Mouse (Mus musculus) kidney, postnatal 4 days (tissue): ENCODE data around the gene Actr6.
"Not testable (repeated sequence)": the region's sequence is repeated elsewhere in the genome, so short reads cannot be mapped to it uniquely, and the experiment has no call there.

ENCODE experiments used
- DNase-seq, 2 experiments: peaks; one replicate each; pipeline ENCODE4 v3.0.0; 2021; ENCODE audit warnings: mixed read lengths in 2 of 2

The Actr6 gene

DNA sequence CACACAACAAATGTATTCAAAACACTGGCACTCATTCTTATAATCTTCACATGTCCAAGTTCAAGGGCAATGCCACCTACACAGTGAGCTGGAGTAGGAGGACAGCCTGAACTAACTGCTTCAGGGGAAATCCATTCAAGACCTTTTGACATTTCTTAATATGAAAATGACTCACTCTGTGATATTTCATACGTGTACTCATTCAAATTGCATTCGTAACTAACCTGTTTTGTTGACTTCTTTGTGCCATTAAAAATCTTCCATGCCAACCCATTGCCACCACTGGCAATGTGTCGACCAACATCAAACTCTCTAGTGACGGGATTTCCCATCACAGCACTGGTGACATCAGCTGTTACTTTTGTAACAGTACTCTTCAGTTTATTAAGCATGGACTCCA lies 54.0 kb downstream of the Actr6 start:
- no peak for DNase-seq

- DNase-seq = no peak
Measured at GRCm38 (mm10) chr10:89676609-89677008, 55.5 kb downstream of the Actr6 start.

DNA sequence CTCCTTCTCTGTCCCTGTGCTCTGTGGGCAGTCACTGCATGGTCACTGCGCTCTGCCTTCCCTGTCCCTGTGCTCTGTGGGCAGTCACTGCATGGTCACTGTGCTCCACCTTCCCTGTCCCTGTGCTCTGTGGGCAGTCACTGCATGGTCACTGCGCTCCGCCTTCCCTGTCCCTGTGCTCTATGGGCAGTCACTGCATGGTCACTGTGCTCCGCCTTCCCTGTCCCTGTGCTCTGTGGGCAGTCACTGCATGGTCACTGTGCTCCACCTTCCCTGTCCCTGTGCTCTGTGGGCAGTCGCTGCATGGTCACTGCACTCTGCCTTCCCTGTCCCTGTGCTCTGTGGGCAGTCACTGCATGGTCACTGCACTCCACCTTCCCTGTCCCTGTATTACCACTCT lies 61.7 kb downstream of the Actr6 start:
- not testable (repeated sequence) for DNase-seq

- peak in 1 of 2 experiments; percentile 33 for DNase-seq
Measured at GRCm38 (mm10) chr10:89667571-89667970, 64.5 kb downstream of the Actr6 start.

GRCm38 (mm10) chr10:89665679-89666078 lies 66.4 kb downstream of the Actr6 start:
- no peak for DNase-seq

DNA sequence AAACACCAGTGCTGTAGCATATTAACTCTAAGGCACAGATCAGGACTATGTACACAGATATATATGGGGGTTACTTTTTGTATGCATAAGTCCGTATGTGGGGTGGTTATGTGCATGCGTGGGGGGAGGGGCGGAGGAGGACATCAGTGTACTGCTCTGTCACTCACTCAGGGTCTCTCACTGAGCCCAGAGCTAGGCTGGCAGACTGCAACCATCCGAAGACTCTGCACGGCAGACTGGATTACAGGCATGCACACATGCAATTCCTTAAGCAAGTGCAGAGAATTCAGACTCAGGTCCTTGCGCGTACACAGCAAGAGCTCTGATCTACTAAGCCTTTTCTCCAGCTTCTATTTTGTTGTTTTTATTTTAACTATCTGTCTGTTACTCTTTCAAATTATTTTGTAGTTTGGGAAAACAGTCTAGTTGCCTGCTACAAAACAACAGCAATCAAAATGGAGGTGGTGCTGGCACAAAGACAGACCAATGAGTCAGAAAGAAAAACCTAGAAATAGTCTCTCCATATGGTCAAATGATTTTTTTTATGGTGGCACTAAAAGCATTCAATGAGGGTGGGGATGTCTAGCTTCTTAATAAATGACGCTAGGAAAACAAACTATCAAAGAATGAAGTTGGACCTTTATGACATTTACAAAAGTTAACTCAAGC lies 67.0 kb downstream of the Actr6 start:
- peak; percentile 22 to 45 for DNase-seq
